Mouse (Mus musculus): Measurements from ENCODE around the gene Kcnk16.

The Kcnk16 gene

DNA sequence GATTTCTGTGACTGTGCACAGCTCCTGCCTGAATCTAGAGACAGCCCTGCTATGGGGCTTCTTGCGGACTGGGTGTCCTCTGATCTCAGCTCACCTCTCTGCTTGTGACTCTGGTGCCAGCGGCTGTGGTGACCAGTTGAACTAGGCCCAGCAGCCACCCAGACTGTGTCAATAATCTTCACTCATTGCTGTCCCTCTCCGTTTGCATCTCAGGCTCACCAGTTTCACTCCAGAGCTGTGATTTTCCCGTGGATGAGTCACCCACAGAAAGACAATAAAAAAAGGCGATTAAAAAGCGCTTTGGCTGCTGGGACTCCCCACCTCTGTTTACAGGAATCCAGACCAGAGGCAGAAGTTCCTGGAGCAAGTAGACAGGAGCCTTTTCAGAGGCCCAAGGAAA is 39.6 kb downstream of the Kcnk16 start:
- DNase-seq = no peak

DNA sequence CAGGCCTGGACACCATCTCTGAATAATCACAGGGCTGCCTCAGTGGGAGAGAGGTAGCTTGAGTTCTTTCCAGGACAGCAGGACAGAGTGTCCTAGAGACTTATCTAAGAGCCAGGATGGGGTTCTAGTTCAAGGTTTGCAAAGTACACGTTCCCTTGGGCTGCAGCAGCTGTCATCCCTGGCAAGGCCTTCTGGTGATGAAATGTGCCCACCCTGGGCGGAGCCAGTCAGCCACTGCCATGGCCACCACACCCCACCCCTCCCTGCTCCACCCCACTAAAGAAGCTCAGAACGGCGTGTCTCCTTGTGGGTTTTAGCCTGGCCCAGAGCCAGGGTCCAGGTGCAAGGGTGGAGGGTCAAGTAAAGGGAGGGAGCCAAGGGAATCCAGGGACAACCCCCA is 40.7 kb downstream of the Kcnk16 start:
- DNase-seq = peak; percentile 88

DNA sequence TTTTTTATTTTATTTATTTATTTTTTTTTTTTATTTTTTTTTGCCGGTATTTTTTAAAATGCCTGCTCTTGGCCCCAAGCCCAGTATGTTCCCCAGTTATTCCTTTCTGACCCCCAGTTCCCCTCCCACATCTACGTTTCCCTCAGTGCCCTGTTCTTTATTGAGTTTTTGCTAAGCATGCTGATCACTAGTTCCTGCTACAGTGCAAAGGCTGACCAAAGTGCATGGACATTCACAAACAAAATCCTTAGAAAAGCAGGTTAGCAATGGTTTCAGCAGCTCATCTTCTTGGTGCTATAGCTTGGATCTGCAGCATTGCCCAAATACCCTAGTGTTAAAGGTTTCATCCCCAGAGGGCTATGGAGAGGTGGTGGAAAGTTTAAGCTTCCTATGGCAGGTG is 42.0 kb downstream of the Kcnk16 start:
- no peak for DNase-seq

DNA sequence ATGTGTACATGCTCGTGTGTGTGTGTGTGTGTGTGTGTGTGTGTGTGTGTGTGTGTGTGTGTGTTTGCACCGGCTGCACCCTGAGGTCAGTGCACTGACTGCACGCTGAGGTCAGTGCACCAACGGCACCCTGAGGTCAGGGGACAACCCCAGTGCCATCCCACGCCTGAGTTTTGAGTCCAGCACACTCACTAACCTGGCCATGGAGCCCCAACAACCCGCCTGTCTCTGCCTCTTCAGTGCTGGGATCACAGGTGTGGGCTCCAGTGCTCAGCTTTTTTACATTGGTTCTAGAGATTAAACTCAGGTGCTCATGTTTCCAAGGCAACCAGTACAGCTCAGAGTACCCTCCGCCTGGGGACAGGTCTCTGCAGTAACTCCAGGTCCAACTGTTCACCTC is 42.5 kb downstream of the Kcnk16 start:
- DNase-seq = no peak

DNA sequence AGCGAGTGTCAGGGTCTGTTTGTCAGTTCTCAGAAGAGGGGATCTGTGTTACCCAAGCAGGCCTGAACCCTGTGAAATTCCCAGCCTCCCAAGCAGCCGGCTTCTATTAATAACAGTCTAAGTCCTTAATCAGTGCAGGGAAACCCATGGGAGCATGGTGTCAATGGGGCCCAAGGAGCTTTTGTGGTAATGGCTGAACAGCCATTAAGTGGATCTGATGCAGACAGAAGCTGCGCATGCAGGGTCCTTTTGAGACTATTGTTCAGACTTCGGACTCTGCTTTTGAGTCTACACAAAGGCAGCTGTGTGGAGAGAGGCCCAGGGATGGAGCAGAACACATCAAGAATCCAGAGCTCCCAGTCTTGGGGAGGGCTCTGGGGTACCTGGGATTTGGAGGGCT is 43.5 kb downstream of the Kcnk16 start:
- DNase-seq = no peak

DNA sequence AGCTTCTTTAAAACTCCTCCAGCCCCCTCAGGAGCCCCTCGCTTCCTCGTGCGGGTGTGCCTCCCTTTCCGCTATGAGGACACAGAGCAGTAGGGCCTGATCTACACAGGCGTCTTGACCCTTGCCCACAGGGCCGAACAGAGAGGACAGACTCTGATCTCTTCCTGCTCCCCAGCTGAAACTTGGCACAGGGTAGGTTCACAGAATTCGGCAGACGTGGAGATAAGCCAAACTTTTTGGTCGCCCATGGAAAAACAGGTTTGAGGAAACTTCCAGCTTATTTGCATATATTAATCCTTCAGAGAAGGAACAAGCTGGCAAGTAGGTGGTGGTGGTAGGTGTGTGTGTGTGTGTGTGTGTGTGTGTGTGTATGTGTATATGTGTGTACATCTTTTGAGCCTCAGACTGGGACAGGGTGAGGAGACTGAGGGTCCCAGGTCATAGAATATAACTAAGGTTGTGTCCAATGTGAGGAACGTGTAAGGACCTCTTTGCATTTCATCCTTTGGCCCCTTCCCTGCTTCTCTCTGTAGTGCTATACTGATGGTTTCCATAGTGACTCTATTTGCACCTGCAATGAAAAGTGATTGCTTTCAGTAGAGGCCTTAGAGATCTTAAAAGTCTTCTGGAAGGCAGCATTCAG is 44.3 kb downstream of the Kcnk16 start:
- DNase-seq = peak; percentile 84

DNA sequence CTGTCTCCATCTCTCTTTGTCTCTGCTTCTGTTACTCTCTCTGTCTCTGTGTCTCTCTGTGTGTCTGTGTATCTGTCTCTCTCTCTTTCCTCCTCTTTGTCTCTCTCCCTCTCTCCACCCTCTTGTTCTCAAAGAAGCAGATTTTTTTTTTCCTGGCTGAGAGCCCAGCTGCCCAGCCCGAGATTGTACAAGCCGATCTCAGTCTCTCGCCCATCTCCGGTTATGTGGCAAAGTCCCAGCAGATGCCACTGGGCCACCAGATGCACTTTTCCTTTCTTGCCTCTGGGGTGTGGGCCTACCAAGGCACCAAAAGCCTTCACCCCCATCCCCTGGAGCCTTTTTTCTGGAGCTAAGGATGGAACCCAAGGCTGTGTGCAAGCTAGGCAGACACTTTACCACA is 44.8 kb downstream of the Kcnk16 start:
- peak; percentile 69 for DNase-seq

DNA sequence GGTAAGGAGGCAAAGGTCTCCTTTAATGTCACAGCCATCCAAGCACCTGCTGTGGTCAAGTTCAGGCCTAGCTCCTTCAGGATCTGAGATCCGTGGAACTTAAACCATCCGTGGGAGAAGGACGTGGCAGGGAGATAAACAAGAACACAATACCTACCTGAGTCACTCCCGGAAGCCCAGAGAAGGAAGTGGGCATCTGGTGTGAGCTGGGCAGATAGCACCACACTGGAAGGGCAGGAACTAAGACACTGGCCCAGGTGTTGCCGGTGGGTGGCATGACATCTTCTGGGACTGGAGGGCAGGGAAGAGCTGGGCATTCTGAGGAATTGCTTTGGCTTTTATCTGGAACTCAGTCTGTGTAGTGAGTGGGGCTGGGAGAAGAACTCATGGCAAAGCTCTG is 45.7 kb downstream of the Kcnk16 start:
- no peak for DNase-seq

DNA sequence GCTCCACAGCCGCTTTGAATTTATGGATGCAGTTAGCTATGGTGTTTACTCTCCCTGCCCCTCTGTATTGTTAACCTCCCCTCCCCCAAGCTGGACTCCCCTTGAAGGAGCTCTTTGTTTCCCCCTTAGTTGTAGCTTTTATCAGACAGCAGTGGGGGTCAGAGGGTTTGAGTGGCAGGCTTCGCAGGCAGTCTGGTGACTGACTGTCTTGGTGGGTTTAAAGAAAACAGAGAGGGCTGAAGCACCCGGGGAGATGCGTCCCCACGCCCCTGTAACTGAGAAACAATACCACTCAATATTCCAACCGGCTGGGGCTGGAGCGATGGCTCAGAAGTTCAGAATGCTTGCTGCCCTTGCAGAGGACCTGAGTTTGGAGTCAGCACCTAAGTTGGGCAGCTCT is 47.9 kb downstream of the Kcnk16 start:
- no peak for DNase-seq

DNA sequence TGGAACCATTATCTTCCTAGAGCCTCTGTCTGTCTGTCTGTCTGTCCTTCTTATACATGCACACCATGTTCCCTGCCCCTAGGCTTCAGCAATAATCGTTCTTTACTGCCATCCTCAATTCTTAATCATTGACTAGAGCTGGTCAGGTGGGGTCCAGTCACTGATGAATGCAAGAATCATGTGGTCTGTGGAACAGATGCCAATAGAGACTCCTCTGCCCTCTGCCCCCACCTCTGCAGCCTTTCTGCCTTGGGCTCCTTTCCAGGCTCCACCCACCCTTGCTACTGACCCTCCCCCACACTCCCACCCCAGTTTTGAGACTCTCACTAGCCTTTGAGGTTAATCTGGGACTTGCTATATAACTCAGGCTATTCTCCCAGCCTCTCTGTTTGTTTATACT is 49.1 kb downstream of the Kcnk16 start:
- DNase-seq = peak; percentile 81

DNA sequence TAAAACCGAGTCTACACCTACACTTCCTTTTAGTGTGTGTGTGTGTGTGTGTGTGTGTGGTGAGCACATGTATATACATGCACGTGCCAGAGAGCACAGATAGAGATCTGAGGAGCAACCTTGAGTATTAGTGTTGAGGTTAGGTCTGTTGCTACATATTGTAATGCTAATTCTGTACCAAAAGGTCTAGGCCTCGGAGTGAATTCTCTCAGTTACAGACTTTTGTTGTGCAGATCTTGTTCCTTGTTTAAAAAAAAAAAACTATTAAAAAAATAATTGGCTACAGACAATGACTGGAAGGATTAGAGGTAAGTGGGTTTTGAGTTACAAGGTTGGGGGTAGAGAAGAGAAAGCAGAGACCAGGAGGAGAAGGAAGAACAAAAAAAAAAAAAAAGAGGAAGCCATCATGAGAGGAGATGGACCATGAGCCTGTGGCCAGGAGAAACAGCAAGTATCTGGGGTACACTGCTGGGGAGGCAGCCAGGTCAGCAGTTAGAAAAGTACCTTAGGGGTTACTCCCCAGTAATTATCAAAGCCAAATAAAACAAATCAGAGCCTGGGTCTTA is 51.6 kb downstream of the Kcnk16 start:
- no peak for DNase-seq

DNA sequence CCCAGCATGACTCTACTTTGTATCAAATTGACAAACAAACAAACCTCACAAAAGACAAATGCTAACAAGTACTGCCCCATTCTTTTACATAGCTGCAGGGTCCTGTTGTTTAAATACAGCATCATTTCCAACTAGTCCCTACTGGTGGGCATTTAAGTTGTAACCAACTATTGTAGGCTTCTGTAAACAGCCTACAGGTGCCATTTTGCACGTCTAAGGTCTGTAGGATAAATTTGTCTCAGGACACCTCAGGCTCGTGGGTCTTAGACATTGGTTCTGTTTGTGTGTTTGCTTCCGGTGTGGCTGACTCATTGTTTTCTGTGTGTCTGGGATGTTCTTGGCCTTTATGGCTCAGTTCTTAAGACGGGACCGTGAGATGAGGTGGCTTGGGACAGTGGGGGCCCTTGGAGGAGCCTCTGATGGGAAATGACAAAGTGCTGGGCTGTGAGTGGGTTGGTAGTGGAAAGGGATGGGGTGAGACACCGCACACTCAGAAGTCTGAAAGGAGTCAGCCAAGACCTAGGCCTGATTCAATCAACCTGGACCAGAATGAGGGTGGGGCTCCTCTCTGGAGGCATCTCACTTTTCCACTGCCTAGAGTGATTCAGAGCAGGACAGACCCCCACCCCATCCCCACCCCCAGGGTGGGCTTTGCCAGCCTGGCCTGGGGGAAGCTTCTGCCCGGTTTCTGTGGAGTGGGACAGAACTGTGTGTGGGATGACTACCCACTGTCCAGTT is 52.3 kb downstream of the Kcnk16 start:
- DNase-seq = no peak

DNA sequence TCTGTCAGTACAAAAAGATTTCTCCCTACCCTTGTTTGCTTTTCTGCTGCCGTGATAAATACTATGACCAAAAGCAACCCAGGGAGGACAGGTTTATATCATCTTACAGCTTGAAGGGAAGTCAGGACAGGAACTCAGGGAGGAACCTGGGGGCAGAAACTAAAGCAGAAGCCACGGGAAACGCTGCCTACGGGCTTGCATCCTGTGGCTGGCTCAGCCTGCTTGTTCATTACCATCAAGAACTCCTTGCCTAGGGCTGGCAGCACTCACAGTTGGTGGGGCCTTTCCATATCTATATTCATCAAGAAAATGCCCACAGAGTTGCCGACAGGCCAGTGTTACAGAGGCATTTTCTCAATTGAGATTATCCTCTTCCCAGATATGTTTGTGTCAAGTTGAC is 53.2 kb downstream of the Kcnk16 start:
- no peak for DNase-seq

DNA sequence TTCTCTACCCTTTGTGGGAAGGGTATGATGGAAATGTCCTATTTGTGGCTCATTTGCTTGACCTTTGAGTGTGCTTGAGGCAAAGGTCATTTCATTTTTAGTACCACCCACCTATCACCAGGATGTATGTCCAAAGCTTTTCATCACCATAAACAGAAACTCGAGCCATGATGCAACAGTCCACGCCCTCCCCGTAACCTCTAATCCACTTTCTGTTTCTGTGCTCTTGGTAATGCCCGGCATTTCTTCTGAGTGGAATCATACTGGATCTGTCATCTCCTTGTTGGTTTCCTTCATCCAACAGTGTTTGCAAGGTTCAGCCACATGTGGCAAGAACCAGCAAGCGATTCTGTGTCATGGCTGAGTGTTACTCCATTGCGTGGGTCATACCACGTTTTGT is 54.9 kb downstream of the Kcnk16 start:
- DNase-seq = no peak

DNA sequence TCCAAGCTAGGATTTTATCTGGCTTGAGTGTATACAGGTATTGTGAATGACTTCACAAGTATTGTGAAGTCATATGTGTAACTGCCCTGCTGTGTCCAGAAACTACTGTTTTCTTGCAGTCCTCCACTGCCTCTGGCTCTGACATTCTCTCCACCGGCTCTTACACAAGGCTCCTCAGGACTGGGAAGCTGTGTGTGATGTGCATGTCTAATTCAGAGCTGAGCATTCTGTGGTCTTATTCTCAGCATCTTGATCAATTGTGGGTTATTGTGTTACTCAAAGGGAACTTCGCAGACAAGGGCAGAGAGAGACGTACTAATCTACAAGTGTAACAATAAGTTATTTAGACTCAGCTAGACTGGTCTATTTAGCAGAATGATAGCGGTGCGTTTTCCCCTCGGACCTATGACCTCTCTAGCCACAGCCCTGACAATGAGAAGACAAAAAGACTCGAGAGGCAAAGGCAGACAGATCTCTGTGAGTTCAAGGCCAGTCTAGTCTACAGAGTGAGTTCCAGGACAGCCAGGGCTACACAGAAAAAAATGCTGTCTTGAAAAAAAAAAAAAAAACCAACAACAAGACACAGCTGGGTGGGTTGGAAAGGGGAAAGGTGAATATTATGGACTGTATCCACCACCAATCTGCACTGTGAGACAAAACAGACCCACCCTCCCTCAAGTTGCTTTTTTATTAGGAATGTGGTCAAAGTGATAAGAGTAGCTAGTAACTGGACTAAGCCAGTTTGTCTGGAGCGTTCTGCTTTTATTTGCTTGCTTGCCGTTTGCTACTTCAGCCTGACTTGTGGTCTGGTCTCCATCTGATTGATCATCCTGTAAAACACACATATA is 57.0 kb downstream of the Kcnk16 start:
- DNase-seq = no peak

Measured in kidney, adult 11 months (tissue).